Mouse (Mus musculus) retina, embryonic 14.5 days (tissue): ENCODE measurements at regions not wholly inside any gene's neighbourhood (a gene's known extent, or its start where the extent isn't known, plus 50 kb on each side); places are given as distances from the start of the nearest gene placed in this dataset.

Experiments
- DNase-seq: peaks from one replicate; pipeline ENCODE4 v3.0.0-alpha.2; 2015; ENCODE audit warnings: low spot score

GRCm38 (mm10) chr8:102575523-102575922 lies 209.9 kb downstream of the Cdh11 start:
- peak; percentile 7 for DNase-seq

GRCm38 (mm10) chr8:102567779-102568178 lies 217.7 kb downstream of the Cdh11 start:
- no peak for DNase-seq

- no peak for DNase-seq
These were observed 231.2 kb downstream of the Cdh11 start for GRCm38 (mm10) chr8:102554213-102554612.

GRCm38 (mm10) chr8:102553348-102553935 lies 232.0 kb downstream of the Cdh11 start:
- no peak for DNase-seq

GRCm38 (mm10) chr8:102538886-102539285 lies 246.6 kb downstream of the Cdh11 start:
- no peak for DNase-seq

GRCm38 (mm10) chr8:102538068-102538467 lies 247.4 kb downstream of the Cdh11 start:
- no peak for DNase-seq

GRCm38 (mm10) chr8:102518446-102518845 lies 267.0 kb downstream of the Cdh11 start:
- no peak for DNase-seq

- peak; percentile 23 for DNase-seq
These were observed 269.7 kb downstream of the Cdh11 start for GRCm38 (mm10) chr8:102515748-102516147.

- no peak for DNase-seq
These were observed 270.5 kb downstream of the Cdh11 start for GRCm38 (mm10) chr8:102514805-102515424.

GRCm38 (mm10) chr8:102500751-102501150 lies 284.7 kb downstream of the Cdh11 start:
- DNase-seq: no peak

GRCm38 (mm10) chr8:102500202-102500601 lies 285.2 kb downstream of the Cdh11 start:
- no peak for DNase-seq

- peak; percentile 65 for DNase-seq
These were observed 286.4 kb downstream of the Cdh11 start for GRCm38 (mm10) chr8:102499091-102499490.

- DNase-seq: no peak
These were observed 288.3 kb downstream of the Cdh11 start for GRCm38 (mm10) chr8:102497160-102497559.

GRCm38 (mm10) chr8:102496698-102497097 lies 288.7 kb downstream of the Cdh11 start:
- DNase-seq: no peak

- no peak for DNase-seq
These were observed 289.4 kb downstream of the Cdh11 start for GRCm38 (mm10) chr8:102496021-102496420.

GRCm38 (mm10) chr8:102491015-102491414 lies 294.4 kb downstream of the Cdh11 start:
- DNase-seq: no peak

- DNase-seq: no peak
These were observed 297.2 kb downstream of the Cdh11 start for GRCm38 (mm10) chr8:102488284-102488683.

- DNase-seq: no peak
These were observed 297.6 kb downstream of the Cdh11 start for GRCm38 (mm10) chr8:102487796-102488195.

- DNase-seq: no peak
These were observed 310.2 kb downstream of the Cdh11 start for GRCm38 (mm10) chr8:102475166-102475802.

- no peak for DNase-seq
These were observed 311.2 kb downstream of the Cdh11 start for GRCm38 (mm10) chr8:102474192-102474591.

- no peak for DNase-seq
These were observed 314.1 kb downstream of the Cdh11 start for GRCm38 (mm10) chr8:102471352-102471751.

- DNase-seq: no peak
These were observed 322.8 kb downstream of the Cdh11 start for GRCm38 (mm10) chr8:102462601-102463000.

GRCm38 (mm10) chr8:102443006-102443405 lies 342.4 kb downstream of the Cdh11 start:
- DNase-seq: no peak
